Mouse (Mus musculus) gastrocnemius, adult 2 months (tissue): ENCODE measurements around the gene Rap1gap2. TPM values are rescaled to one million over a fixed set of nuclear protein-coding genes. Genes with fewer than 3 reads are reported as not detected.

Experiments
- DNase-seq: peaks from one replicate; pipeline ENCODE4 v3.0.0; 2022
- H3K27ac ChIP-seq: fragments of 200-600 bp; 2 replicates; pipeline ENCODE4 v1.8.1; 2022; ENCODE audit warnings: mild to moderate bottlenecking
- H3K4me3 ChIP-seq: fragments of 200-600 bp; 2 replicates; pipeline ENCODE4 v1.8.1; 2022; ENCODE audit warnings: mild to moderate bottlenecking, moderate library complexity
- CTCF ChIP-seq: fragments of 200-600 bp; IDR thresholded peaks from 2 replicates; pipeline ENCODE4 v1.8.1; 2022; ENCODE audit warnings: antibody characterized with exemption, mild to moderate bottlenecking, moderate library complexity
- intact Hi-C: fragments of 180-260 bp; cut with DNase I; formaldehyde crosslinking; loops from one replicate; pipeline ENCODE4 v1.15.1; 2025
- total RNA-seq, 2 experiments: library from RNA; stranded (reverse); gene quantifications; 2 replicates each; pipeline ENCODE4 v1.2.3; 2021

Rap1gap2 gene
- total RNA-seq, 2 experiments from 2014 or later, result 6.1 to 7.0 TPM

- H3K27ac ChIP-seq, result no peak overlapping the region
- no peak for DNase-seq
- intact Hi-C loops, result no loop called here
- TF ChIP-seq CTCF, result no peak
- no peak overlapping the region for H3K4me3 ChIP-seq
Observed at GRCm38 (mm10) chr11:74379166-74379873, 231.4 kb downstream of the Rap1gap2 start.

GRCm38 (mm10) chr11:74376847-74377246 is 233.9 kb downstream of the Rap1gap2 start:
- Histone ChIP-seq H3K4me3 (no peak overlapping the region), H3K27ac (no peak overlapping the region)
- TF ChIP-seq CTCF, result peak; percentile 78
- intact Hi-C loops, result loop anchor here (2.0 kb wide), 2 partner anchors 88 to 150 kb away; no protein-coding TSS in a partner anchor
- DNase-seq, result peak; percentile 59

GRCm38 (mm10) chr11:74371393-74372100 is 239.2 kb downstream of the Rap1gap2 start:
- Histone ChIP-seq H3K4me3 (no peak overlapping the region), H3K27ac (no peak overlapping the region)
- peak; percentile 63 for DNase-seq
- TF ChIP-seq CTCF, result peak; percentile 88
- intact Hi-C loops, result loop anchor here (2.0 kb wide), 1 partner anchor 175 kb away; no protein-coding TSS in a partner anchor

- no peak for TF ChIP-seq CTCF
Observed at GRCm38 (mm10) chr11:74361769-74362168, 248.9 kb downstream of the Rap1gap2 start, which contains the start of gene Olfr412. Gene Olfr412 (plus strand): TSS chr11:74362069.

GRCm38 (mm10) chr11:74352550-74352949 is 258.2 kb downstream of the Rap1gap2 start, which contains the start of gene Olfr411:
Gene Olfr411 (minus strand): TSS chr11:74352650.
- DNase-seq, result no peak

More at GRCm38 (mm10) chr11:74361769-74362168, 248.9 kb downstream of the Rap1gap2 start, which contains the start of gene Olfr412:
- Histone ChIP-seq H3K4me3 (no peak within 1 kb of the TSS), H3K27ac (no peak within 1 kb of the TSS)
- intact Hi-C loops, result no loop called here
- no peak for DNase-seq

GRCm38 (mm10) chr11:74337931-74338330 is 272.8 kb downstream of the Rap1gap2 start, which contains the start of gene Olfr410:
Gene Olfr410 (minus strand): TSS chr11:74338031.
- no peak for TF ChIP-seq CTCF
- Histone ChIP-seq H3K27ac (no peak within 1 kb of the TSS), H3K4me3 (no peak within 1 kb of the TSS)
- intact Hi-C loops, result no loop called here
- DNase-seq, result no peak

More at GRCm38 (mm10) chr11:74352550-74352949, 258.2 kb downstream of the Rap1gap2 start, which contains the start of gene Olfr411:
- Histone ChIP-seq H3K4me3 (no peak within 1 kb of the TSS), H3K27ac (no peak within 1 kb of the TSS)
- no peak for TF ChIP-seq CTCF
- intact Hi-C loops, result no loop called here

Other genes starting within 250 kb of the Rap1gap2 start
- gene Olfr412, start 248.8 kb downstream of the Rap1gap2 start, total RNA-seq, result not detected
- under 1 TPM; 0.10 to 0.17 TPM for gene Ccdc92b, start 8.7 kb upstream of the Rap1gap2 start, total RNA-seq
- 100 to 1,000 TPM in 1 of 2 experiments, 10 to 100 TPM in 1; 84.7 to 110 TPM for gene Cluh, start 38.6 kb upstream of the Rap1gap2 start, total RNA-seq
- gene Pafah1b1, start 113.8 kb upstream of the Rap1gap2 start, total RNA-seq, result 100 to 1,000 TPM; 127 to 141 TPM
- gene Mettl16, start 159.9 kb upstream of the Rap1gap2 start, total RNA-seq, result 10 to 100 TPM; 11.5 to 13.6 TPM
- 10 to 100 TPM in 1 of 2 experiments, 1 to 10 TPM in 1; 6.1 to 11.6 TPM for gene Mnt, start 220.0 kb upstream of the Rap1gap2 start, total RNA-seq